Mouse (Mus musculus) Patski (cell line): ENCODE results near the gene Col27a1. TPM values are rescaled to one million over a fixed set of nuclear protein-coding genes. Genes with fewer than 3 reads are reported as not detected.

Experiments
- ATAC-seq: fragments of 100-300 bp; one replicate; pipeline ENCODE4 v1.8.0; 2021
- CTCF ChIA-PET: fragments of 350-600 bp; sonication (Branson Sonifier 250); formaldehyde crosslinking; loops from one replicate; lab custom pipeline; 2022; ENCODE audit warnings: inconsistent platforms; lab: Charles Lee
- POLR2A ChIA-PET: fragments of 350-600 bp; sonication (Branson Sonifier 250); formaldehyde crosslinking; loops from one replicate; lab custom pipeline; 2022; ENCODE audit warnings: antibody characterized with exemption, inconsistent platforms; lab: Charles Lee
- DNase-seq: peaks from one replicate; pipeline ENCODE4 v3.0.0-alpha.2; 2011; ENCODE audit warnings: low read depth, low spot score
- H3K27me3 ChIP-seq: fragments of 371-371 bp; one replicate; pipeline ENCODE4 v1.5.1; 2021
- CTCF ChIP-seq: fragments of 100-300 bp; IDR thresholded peaks from one replicate; pipeline ENCODE4 v1.5.1; 2021
- in situ Hi-C: fragments of 300-500 bp; cut with MboI; formaldehyde crosslinking; loops from 3 replicates; pipeline ENCODE4 v1.11.1; 2018; ENCODE audit warnings: low pct_unique_long_range_greater_than_20kb, mixed read lengths
- polyA plus RNA-seq: library from polyadenylated mRNA; unstranded; gene quantifications from one replicate; pipeline ENCODE4 v1.2.3, GENCODE M21; 2021

The Col27a1 gene
- polyA plus RNA-seq, 1 experiment from 2014 or later, result 4.2 TPM

GRCm38 (mm10) chr4:63356981-63357570, 143.3 kb downstream of the Col27a1 start:
- DNase-seq, result no peak
- ATAC-seq, result no peak
- H3K27me3 ChIP-seq, result no peaks in the 10 kb centered on the region
- in situ Hi-C loops, result no loop called here
- ChIA-PET POLR2A (interaction anchor here (0.5 to 0.6 kb wide), 2 partner anchors 9 to 251 kb away, joined by 3 to 4 read pairs; no protein-coding TSS in a partner anchor), CTCF (no interaction called here)
- TF ChIP-seq CTCF, result no peak

GRCm38 (mm10) chr4:63359861-63360260, 146.1 kb downstream of the Col27a1 start:
- no peaks in the 10 kb centered on the region for H3K27me3 ChIP-seq
- no peak for TF ChIP-seq CTCF
- ATAC-seq (no peak), DNase-seq (no peak)
- ChIA-PET POLR2A (no interaction called here), CTCF (no interaction called here)
- in situ Hi-C loops, result no loop called here

- no peak for TF ChIP-seq CTCF
- ATAC-seq (peak; percentile 15), DNase-seq (no peak)
- in situ Hi-C loops, result no loop called here
- CTCF ChIA-PET, result no interaction called here
- POLR2A ChIA-PET, result no interaction called here
- no peaks in the 10 kb centered on the region for H3K27me3 ChIP-seq
These were observed 148.3 kb downstream of the Col27a1 start, which contains the start of gene Orm2 for GRCm38 (mm10) chr4:63362150-63362549. Gene Orm2 (plus strand): TSS chr4:63362449.

GRCm38 (mm10) chr4:63368577-63368976, 154.8 kb downstream of the Col27a1 start:
- in situ Hi-C loops, result no loop called here
- ChIA-PET CTCF (interaction anchor here (0.8 to 1.6 kb wide), 7 partner anchors 13 to 308 kb away, joined by 3 to 4 read pairs (median 3); partner anchors contain the start of gene Orm3), POLR2A (no interaction called here)
- no peak for TF ChIP-seq CTCF
- H3K27me3 ChIP-seq, result no peaks in the 10 kb centered on the region
- DNase-seq (no peak), ATAC-seq (peak; percentile 44)

- ATAC-seq, result no peak
- POLR2A ChIA-PET, result no interaction called here
- H3K27me3 ChIP-seq, result no peaks in the 10 kb centered on the region
- TF ChIP-seq CTCF, result no peak
- DNase-seq, result no peak
- in situ Hi-C loops, result no loop called here
- CTCF ChIA-PET, result interaction anchor here (1.1 kb wide), 1 partner anchor 190 kb away, joined by 4 read pairs; no protein-coding TSS in a partner anchor
These were observed 157.1 kb downstream of the Col27a1 start for GRCm38 (mm10) chr4:63370897-63371296.

GRCm38 (mm10) chr4:63371890-63372289, 158.1 kb downstream of the Col27a1 start:
- POLR2A ChIA-PET, result no interaction called here
- no peaks in the 10 kb centered on the region for H3K27me3 ChIP-seq
- CTCF ChIA-PET, result interaction anchor here (1.2 kb wide), 3 partner anchors 29 to 52 kb away, joined by 3 to 4 read pairs (median 3); no protein-coding TSS in a partner anchor
- in situ Hi-C loops, result no loop called here
- no peak for TF ChIP-seq CTCF
- DNase-seq (no peak), ATAC-seq (peak; percentile 29)

GRCm38 (mm10) chr4:63373404-63373803, 159.6 kb downstream of the Col27a1 start:
- H3K27me3 ChIP-seq, result no peaks in the 10 kb centered on the region
- CTCF ChIA-PET, result no interaction called here
- no peak for TF ChIP-seq CTCF
- POLR2A ChIA-PET, result no interaction called here
- in situ Hi-C loops, result no loop called here
- ATAC-seq, result no peak
- no peak for DNase-seq

GRCm38 (mm10) chr4:63374331-63374730, 160.5 kb downstream of the Col27a1 start:
- no peak for TF ChIP-seq CTCF
- in situ Hi-C loops, result no loop called here
- ATAC-seq (no peak), DNase-seq (no peak)
- POLR2A ChIA-PET, result no interaction called here
- no peaks in the 10 kb centered on the region for H3K27me3 ChIP-seq
- CTCF ChIA-PET, result no interaction called here

GRCm38 (mm10) chr4:63375367-63375766, 161.6 kb downstream of the Col27a1 start:
- DNase-seq (no peak), ATAC-seq (no peak)
- ChIA-PET CTCF (no interaction called here), POLR2A (interaction anchor here (0.6 kb wide), 1 partner anchor 51 kb away, joined by 5 read pairs; no protein-coding TSS in a partner anchor)
- TF ChIP-seq CTCF, result no peak
- in situ Hi-C loops, result no loop called here
- no peaks in the 10 kb centered on the region for H3K27me3 ChIP-seq

GRCm38 (mm10) chr4:63377483-63377882, 163.7 kb downstream of the Col27a1 start:
- DNase-seq (no peak), ATAC-seq (no peak)
- in situ Hi-C loops, result no loop called here
- CTCF ChIA-PET, result interaction anchor here (1.8 kb wide), 1 partner anchor 31 kb away, joined by 4 read pairs; no protein-coding TSS in a partner anchor
- TF ChIP-seq CTCF, result no peak
- H3K27me3 ChIP-seq, result no peaks in the 10 kb centered on the region
- POLR2A ChIA-PET, result no interaction called here

GRCm38 (mm10) chr4:63382676-63383369, 169.0 kb downstream of the Col27a1 start:
- DNase-seq (no peak), ATAC-seq (no peak)
- ChIA-PET POLR2A (no interaction called here), CTCF (no interaction called here)
- in situ Hi-C loops, result no loop called here
- no peaks in the 10 kb centered on the region for H3K27me3 ChIP-seq
- TF ChIP-seq CTCF, result no peak
